Mouse (Mus musculus) ES-E14 (cell line): Measurements from ENCODE around the gene Nwd2. TPM values are rescaled to one million over a fixed set of nuclear protein-coding genes. Genes with fewer than 3 reads are reported as not detected.
A peak's percentile ranks its signal among the peaks of the same experiment; 100 is the strongest.

Experiments
- DNase-seq: peaks from one replicate; pipeline ENCODE4 v3.0.0-alpha.2; 2013; ENCODE audit warnings: low read depth, low spot score
- H3K27ac ChIP-seq: 2 replicates; pipeline ENCODE4 v1.5.1; 2012; ENCODE audit warnings: low read depth, mild to moderate bottlenecking, low read length, moderate library complexity, mixed read lengths; ENCODE audit not compliant: poor library complexity, insufficient read depth, severe bottlenecking
- H3K36me3 ChIP-seq: 2 replicates; pipeline ENCODE4 v1.6.1; 2012; ENCODE audit warnings: mild to moderate bottlenecking, low read length, moderate library complexity, mixed read lengths; ENCODE audit not compliant: control insufficient read depth, poor library complexity, insufficient read depth, severe bottlenecking
- H3K4me1 ChIP-seq, 2 experiments: fragments of 150-350 bp in 1 of 2; sonication (generic) in 1 of 2; 2 replicates each; pipeline ENCODE4 v1.6.1; 2012; ENCODE audit warnings: low read length in 2 of 2, mild to moderate bottlenecking in 1 of 2, mixed read lengths in 1 of 2; ENCODE audit not compliant: control insufficient read depth in 2 of 2, insufficient read depth in 2 of 2, poor library complexity in 1 of 2
- H3K4me3 ChIP-seq, 2 experiments: fragments of 150-350 bp in 1 of 2; sonication (generic) in 1 of 2; 2 replicates each; pipeline ENCODE4 v1.5.1; 2012; ENCODE audit warnings: low read length in 2 of 2, low read depth in 1 of 2, mild to moderate bottlenecking in 1 of 2, mixed read lengths in 1 of 2; ENCODE audit not compliant: insufficient read depth in 1 of 2, poor library complexity in 1 of 2, severe bottlenecking in 1 of 2
- H3K9ac ChIP-seq: 2 replicates; pipeline ENCODE4 v1.6.1; 2012; ENCODE audit warnings: low read depth, mild to moderate bottlenecking, low read length, mixed read lengths; ENCODE audit not compliant: poor library complexity, insufficient read depth, severe bottlenecking
- H3K9me3 ChIP-seq: fragments of 150-350 bp; sonication (generic); 2 replicates; pipeline ENCODE4 v1.6.1; 2012; ENCODE audit warnings: low read depth, mild to moderate bottlenecking, low read length; ENCODE audit not compliant: control insufficient read depth, insufficient read depth
- CHD2 ChIP-seq: IDR thresholded peaks from 2 replicates; pipeline ENCODE4 v1.6.1; 2014; ENCODE audit warnings: mild to moderate bottlenecking, low read depth, low read length, inconsistent platforms
- HCFC1 ChIP-seq: IDR thresholded peaks from 2 replicates; pipeline ENCODE4 v1.6.1; 2012; ENCODE audit warnings: low read length, inconsistent platforms, borderline replicate concordance; ENCODE audit not compliant: insufficient read depth
- MAFK ChIP-seq: IDR thresholded peaks from 2 replicates; pipeline ENCODE4 v1.6.1; 2014; ENCODE audit warnings: mild to moderate bottlenecking, low read depth, low read length, inconsistent platforms; ENCODE audit not compliant: insufficient read depth
- ZC3H11A ChIP-seq: IDR thresholded peaks from 2 replicates; pipeline ENCODE4 v1.6.1; 2012; ENCODE audit warnings: low read depth, mild to moderate bottlenecking, inconsistent platforms, low read length, borderline replicate concordance
- ZNF384 ChIP-seq: IDR thresholded peaks from 2 replicates; pipeline ENCODE4 v1.6.1; 2012; ENCODE audit warnings: low read depth, low read length, inconsistent platforms
- in situ Hi-C, 2 experiments: fragments of 600-800 bp; cut with MboI; formaldehyde crosslinking; loops; one replicate each; pipeline ENCODE4 v1.15.1; 2025; ENCODE audit warnings: low sequenced_read_pairs in 2 of 2, inconsistent platforms in 1 of 2; ENCODE audit not compliant: unreplicated experiment in 2 of 2
- total RNA-seq: library from RNA; depleted of rRNA; stranded (reverse); fragments of 300-350 nt; gene quantifications from 2 replicates; pipeline ENCODE4 v1.2.3, GENCODE M21; 2012

The Nwd2 gene
- total RNA-seq, 1 experiment: not detected

GRCm38 (mm10) chr5:63812509-63812865, 163.6 kb downstream of the Nwd2 start:
- Histone ChIP-seq H3K4me1 (no peaks in the 10 kb centered on the region), H3K27ac (no peak overlapping the region)

DNA sequence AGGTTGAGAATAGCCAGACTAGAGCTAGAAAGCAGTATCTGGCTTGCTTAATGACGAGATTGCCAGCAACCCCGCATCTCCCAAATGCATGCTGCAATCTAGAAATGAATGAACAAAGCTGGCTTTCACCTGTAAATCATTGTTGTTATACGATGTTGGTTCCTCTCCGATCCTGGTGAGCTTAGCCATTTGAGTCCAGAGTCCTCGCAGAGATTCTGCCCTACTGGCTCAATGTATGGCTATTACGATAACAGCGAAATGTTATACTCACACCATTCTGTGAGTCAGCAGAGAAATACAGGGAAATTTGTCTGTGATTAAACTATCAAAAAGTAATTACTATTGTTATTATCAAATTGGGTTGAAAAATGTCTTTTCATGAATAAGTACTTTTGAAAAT, 167.7 kb downstream of the Nwd2 start:
- Histone ChIP-seq H3K9ac (no peak overlapping the region), H3K4me1 (no peaks in the 10 kb centered on the region), H3K27ac (no peak overlapping the region), H3K9me3 (no peaks in the 10 kb centered on the region), H3K36me3 (no peaks in the 10 kb centered on the region), H3K4me3 (no peak overlapping the region)
- no peak for DNase-seq
- in situ Hi-C loops: no loop called here
- TF ChIP-seq CHD2 (no peak), HCFC1 (no peak), ZC3H11A (no peak), MAFK (no peak), ZNF384 (no peak)

More at GRCm38 (mm10) chr5:63812509-63812865, 163.6 kb downstream of the Nwd2 start:
- no peak for DNase-seq
- in situ Hi-C loops: no loop called here
- Histone ChIP-seq H3K36me3 (no peaks in the 10 kb centered on the region), H3K9ac (peak overlapping the region; percentile 71), H3K9me3 (no peaks in the 10 kb centered on the region), H3K4me3 (peak overlapping the region; percentile 64 to 80)
- no peak for TF ChIP-seq CHD2
- no peak for TF ChIP-seq MAFK
- no peak for TF ChIP-seq HCFC1
- no peak for TF ChIP-seq ZC3H11A
- no peak for TF ChIP-seq ZNF384

- Histone ChIP-seq H3K27ac (no peak overlapping the region), H3K9ac (no peak overlapping the region)
- in situ Hi-C loops: no loop called here
These were observed 168.4 kb downstream of the Nwd2 start for GRCm38 (mm10) chr5:63817270-63817669.

GRCm38 (mm10) chr5:63818975-63819374, 170.1 kb downstream of the Nwd2 start:
- no peaks in the 10 kb centered on the region for H3K36me3 ChIP-seq
- H3K4me1 ChIP-seq: no peaks in the 10 kb centered on the region
- H3K4me3 ChIP-seq: no peak overlapping the region
- H3K9me3 ChIP-seq: no peaks in the 10 kb centered on the region
- H3K27ac ChIP-seq: no peak overlapping the region
- no peak for DNase-seq
- in situ Hi-C loops: no loop called here
- TF ChIP-seq CHD2: no peak
- no peak for TF ChIP-seq ZC3H11A
- no peak for TF ChIP-seq ZNF384
- no peak for TF ChIP-seq HCFC1
- TF ChIP-seq MAFK: no peak
- H3K9ac ChIP-seq: no peak overlapping the region

More at GRCm38 (mm10) chr5:63817270-63817669, 168.4 kb downstream of the Nwd2 start:
- no peak for TF ChIP-seq HCFC1
- no peak for TF ChIP-seq CHD2
- Histone ChIP-seq H3K4me1 (no peaks in the 10 kb centered on the region), H3K36me3 (no peaks in the 10 kb centered on the region), H3K4me3 (no peak overlapping the region), H3K9me3 (no peaks in the 10 kb centered on the region)
- DNase-seq: no peak

DNA sequence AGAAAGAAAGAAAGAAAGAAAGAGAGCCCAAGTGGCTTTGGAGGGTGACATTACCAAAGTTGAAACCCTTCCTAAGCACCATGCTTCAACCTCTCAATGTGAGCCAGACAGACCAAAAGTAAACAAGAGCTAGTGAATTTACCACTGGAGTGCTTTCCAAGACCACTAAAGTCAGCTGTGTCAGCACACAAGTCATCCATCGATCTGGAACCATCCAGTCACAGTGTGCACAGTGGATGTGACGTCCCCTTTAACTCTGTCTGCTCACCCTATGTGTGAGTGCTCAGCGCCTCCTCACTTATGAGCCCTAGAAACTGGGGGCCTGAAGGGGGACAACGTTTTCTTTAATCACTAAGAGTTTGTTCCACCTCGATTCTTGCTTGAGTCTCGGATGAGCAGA, 170.6 kb downstream of the Nwd2 start:
- H3K4me1 ChIP-seq: no peaks in the 10 kb centered on the region
- no peaks in the 10 kb centered on the region for H3K9me3 ChIP-seq
- no peak overlapping the region for H3K27ac ChIP-seq
- no peak for TF ChIP-seq HCFC1
- no peak for TF ChIP-seq CHD2
- no peak for TF ChIP-seq MAFK
- no peak for TF ChIP-seq ZNF384
- no peak for TF ChIP-seq ZC3H11A
- H3K9ac ChIP-seq: no peak overlapping the region
- H3K4me3 ChIP-seq: no peak overlapping the region
- in situ Hi-C loops: no loop called here
- no peak for DNase-seq
- no peaks in the 10 kb centered on the region for H3K36me3 ChIP-seq
